Mouse (Mus musculus) G1E (cell line): ENCODE data around the gene Uggt1.

ENCODE experiments used
- CTCF ChIP-seq: IDR thresholded peaks from 2 replicates; pipeline ENCODE4 v1.5.1; 2012; ENCODE audit warnings: low read depth, low read length, inconsistent platforms, mixed read lengths
- GATA1 ChIP-seq: IDR thresholded peaks from 2 replicates; pipeline ENCODE4 v1.6.1; 2012; ENCODE audit warnings: borderline replicate concordance, low read length, inconsistent platforms, mixed read lengths

DNA sequence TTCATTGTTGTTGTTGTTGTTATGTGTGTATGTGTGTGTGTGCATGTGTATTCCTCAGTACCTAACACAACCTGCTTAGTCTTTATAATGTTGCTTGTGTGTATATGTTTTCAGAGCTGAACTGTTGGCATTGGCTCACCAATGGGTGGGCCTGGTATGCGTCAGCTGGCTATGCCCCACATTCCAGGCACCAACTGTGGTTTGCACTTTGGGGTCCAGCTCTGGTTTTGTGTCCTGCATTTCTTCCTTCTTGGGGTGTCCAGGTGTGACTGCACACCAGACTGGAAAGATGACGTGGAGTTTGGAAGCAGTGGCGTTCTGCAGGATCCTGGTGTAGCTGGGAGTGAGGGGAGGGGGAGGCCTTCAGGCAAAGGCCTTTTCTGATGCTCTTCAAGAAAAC is 125.6 kb downstream of the Uggt1 start:
- TF ChIP-seq CTCF (no peak), GATA1 (no peak)
